ENCODE assay signal across 20 mouse cellular contexts in genomic region chr8:64843168-64843567, GRCm38 (mm10). TPM values are rescaled to one million over a fixed set of nuclear protein-coding genes. Genes with fewer than 3 reads are reported as not detected.
DNase-seq lines count a peak whose midpoint lies in the region; ATAC-seq and TF ChIP-seq lines count a peak whose summit lies in the region.
"Had no signal": no experiment of that assay in that cellular context is flagged by ENCODE, and none has a peak within 500 bp of the region (broad histone marks: within the 10 kb centered on the region; RNA-seq: fewer than 3 reads in every experiment).

No protein-coding gene starts in this region.

- no peak overlapping the region for H3K4me2 ChIP-seq in liver, postnatal 0 days (ENCODE audit: low read depth, low read length)
- H3K4me2 ChIP-seq in liver, embryonic 12.5 days: no peak overlapping the region
- H3K4me2 ChIP-seq: embryonic facial prominence, embryonic 13.5 days; forebrain, embryonic 13.5 days; hindbrain, embryonic 13.5 days had no signal

- peaks cover 28% of the 10 kb centered on the region for H3K4me1 ChIP-seq in liver, postnatal 0 days (ENCODE audit: insufficient read depth)
- H3K4me1 ChIP-seq in liver, embryonic 12.5 days: peaks cover 17% of the 10 kb centered on the region; the same call in 1 of the 2 replicates
- peaks cover 14% of the 10 kb centered on the region for H3K4me1 ChIP-seq in cortical plate, adult 2 months (ENCODE audit: control insufficient read depth, insufficient read depth, low read length)

- DNase-seq in layer of hippocampus, adult 18-20 months (ENCODE audit: low spot score in 2 of 2): peak; percentile 35 to 79
- no peak for DNase-seq in layer of hippocampus, postnatal 14 days (ENCODE audit: low spot score in 2 of 2)
- DNase-seq in liver, postnatal 0 days: peak; percentile 8
- DNase-seq in telencephalon, adult 2 months (ENCODE audit: low read depth, low spot score): peak; percentile 80
- DNase-seq in adipocyte (ENCODE audit: low spot score): no peak
- DNase-seq: adrenal gland, adult 8-10 months; cerebellum, adult 11-12 months; cerebellum, adult 9-10 months; cerebellum, postnatal 25 days; forebrain, postnatal 0 days; gastrocnemius, postnatal 36 days; heart, adult 18-20 months; heart, postnatal 14 days had no signal

- TF ChIP-seq POLR2A in cortical plate, adult 2 months (IDR thresholded peaks at IDR 0.05; ENCODE audit: extremely low read depth, insufficient read depth, low read length): no peak

- WGBS in liver, postnatal 0 days (ENCODE audit: insufficient replicate concordance): 66% methylated on average over 3 of the region's 3 CpGs
- 73% methylated on average over 3 of the region's 3 CpGs for WGBS in liver, embryonic 12.5 days (ENCODE audit: insufficient replicate concordance)

- TF ChIP-seq EP300 in liver, postnatal 0 days (IDR thresholded peaks at IDR 0.05; ENCODE audit: low read depth): peak; percentile 75

- no peak for TF ChIP-seq CTCF in liver, postnatal 0 days (IDR thresholded peaks at IDR 0.05; ENCODE audit: low read depth)
- no peak for TF ChIP-seq CTCF in cortical plate, adult 2 months (IDR thresholded peaks at IDR 0.05; ENCODE audit: extremely low read depth, insufficient read depth, low read length)

- H3K9ac ChIP-seq in liver, postnatal 0 days (replicated peaks): no peak overlapping the region
- no peak overlapping the region for H3K9ac ChIP-seq in liver, embryonic 12.5 days
- H3K9ac ChIP-seq: embryonic facial prominence, embryonic 13.5 days; forebrain, embryonic 13.5 days; forebrain, postnatal 0 days; hindbrain, embryonic 13.5 days had no signal

- H3K27ac ChIP-seq in liver, postnatal 0 days (ENCODE audit: low read depth): no peak overlapping the region
- H3K27ac ChIP-seq in liver, embryonic 12.5 days: no peak overlapping the region
- H3K27ac ChIP-seq in cortical plate, adult 2 months (ENCODE audit: insufficient read depth, low read length): peak overlapping the region; percentile 74; the same call in 1 of the 2 replicates
- H3K27ac ChIP-seq: embryonic facial prominence, embryonic 13.5 days; forebrain, embryonic 13.5 days; heart, embryonic 10.5 days; hindbrain, embryonic 13.5 days; hindbrain, postnatal 0 days had no signal

- H3K36me3 ChIP-seq in liver, postnatal 0 days (replicated peaks; ENCODE audit: insufficient read depth, low read length): no peaks in the 10 kb centered on the region
- no peaks in the 10 kb centered on the region for H3K36me3 ChIP-seq in liver, embryonic 12.5 days
- H3K36me3 ChIP-seq: embryonic facial prominence, embryonic 13.5 days; heart, embryonic 10.5 days; hindbrain, embryonic 13.5 days had no signal

- no peaks in the 10 kb centered on the region for H3K27me3 ChIP-seq in liver, postnatal 0 days (ENCODE audit: insufficient read depth, low read length)
- H3K27me3 ChIP-seq in liver, embryonic 12.5 days (replicated peaks): 0 out of 2 replicates have a peak, but pooled peaks cover 4% of the 10 kb centered on the region
- H3K27me3 ChIP-seq: embryonic facial prominence, embryonic 13.5 days; forebrain, embryonic 13.5 days; hindbrain, embryonic 13.5 days had no signal

- peak; percentile 63 for ATAC-seq in liver, postnatal 0 days
- ATAC-seq in liver, embryonic 12.5 days: no peak
- ATAC-seq: forebrain, embryonic 13.5 days; forebrain, postnatal 0 days; hindbrain, postnatal 0 days had no signal

- no peak overlapping the region for H3K4me3 ChIP-seq in liver, postnatal 0 days (ENCODE audit: low read depth, low read length)
- H3K4me3 ChIP-seq in liver, embryonic 12.5 days: no peak overlapping the region
- H3K4me3 ChIP-seq in cortical plate, adult 2 months (ENCODE audit: insufficient read depth, low read length): no peak overlapping the region
- H3K4me3 ChIP-seq: embryonic facial prominence, embryonic 13.5 days; forebrain, embryonic 13.5 days; heart, embryonic 10.5 days; hindbrain, embryonic 13.5 days had no signal

- H3K9me3 ChIP-seq in liver, postnatal 0 days (ENCODE audit: low read length): no peaks in the 10 kb centered on the region
- no peaks in the 10 kb centered on the region for H3K9me3 ChIP-seq in liver, embryonic 12.5 days (replicated peaks)
- H3K9me3 ChIP-seq: embryonic facial prominence, embryonic 13.5 days; forebrain, embryonic 13.5 days; heart, embryonic 10.5 days; hindbrain, embryonic 13.5 days had no signal

RNA-seq across cellular contexts. Expression of gene Klhl2, which starts 6.6 kb away (rescaled TPM):
- 100 to 1,000 TPM; 324 to 340 TPM for total RNA-seq in layer of hippocampus, adult 18-20 months (2021)
- total RNA-seq in layer of hippocampus, postnatal 14 days (2021): 100 to 1,000 TPM; 220 to 258 TPM
- 6.2 and 6.7 TPM in 2 replicates for polyA plus RNA-seq in liver, postnatal 0 days (2015; fragmentation: Nextera tagmentation; extraction: Ambion mirVana)
- 6.9 and 8.2 TPM in 2 replicates for polyA plus RNA-seq in liver, embryonic 12.5 days (2016; fragmentation: Nextera tagmentation; extraction: Ambion mirVana)
- polyA plus RNA-seq in cortical plate, adult 2 months (2012; rRNA removed): 133 and 138 TPM in 2 replicates

Comparison
In these comparisons a context has a peak if more than half of its experiments do, and no peak if none do; other contexts are left out.
1. DNase-seq: peak in layer of hippocampus, adult 18-20 months (2 of 2), liver, postnatal 0 days (single experiment) and telencephalon, adult 2 months (single experiment); none in layer of hippocampus, postnatal 14 days (0 of 2) and adipocyte (single experiment).
2. RNA of gene Klhl2, which starts 6.6 kb away (polyA plus RNA-seq): 133 to 138 TPM in cortical plate, adult 2 months; 6.9 to 8.2 TPM in liver, embryonic 12.5 days and 6.2 to 6.7 TPM in liver, postnatal 0 days; every median in the first group is over 10 times any median in the second.